Mouse (Mus musculus): ENCODE results near the gene Pms2. TPM values are rescaled to one million over a fixed set of nuclear protein-coding genes. Genes with fewer than 3 reads are reported as not detected.

The Pms2 gene
- polyA plus RNA-seq, 1 experiment from 2014 or later = 16.7 TPM

- H3K27me3 ChIP-seq (ENCODE audit: insufficient read depth, low read length) = no peaks in the 10 kb centered on the region
- WGBS = 93% methylated on average over 9 of the region's 9 CpGs
- no peak overlapping the region for H3K9ac ChIP-seq (ENCODE audit: low read depth, low read length)
- ATAC-seq (replicated peaks; ENCODE audit: low FRiP score, low read depth) (no peak), DNase-seq (ENCODE audit: low spot score) (no peak)
- TF ChIP-seq CTCF (IDR thresholded peaks at IDR 0.05; ENCODE audit: low read depth) = no peak
- H3K27ac ChIP-seq = no peak overlapping the region
- no peak overlapping the region for H3K4me2 ChIP-seq (ENCODE audit: low read length)
- 0 out of 2 replicates have a peak, but pooled peaks cover 28% of the 10 kb centered on the region for H3K36me3 ChIP-seq (ENCODE audit: insufficient read depth, low read length)
- H3K4me1 ChIP-seq (replicated peaks; ENCODE audit: insufficient read depth, low read length) = no peaks in the 10 kb centered on the region
- no peak overlapping the region for H3K4me3 ChIP-seq (replicated peaks; ENCODE audit: low read depth, low read length)
- H3K9me3 ChIP-seq (replicated peaks; ENCODE audit: low read length) = no peaks in the 10 kb centered on the region
Measured at GRCm38 (mm10) chr5:143916221-143916620, 6.5 kb downstream of the Pms2 start.

- no peak overlapping the region for H3K27ac ChIP-seq
- no peaks in the 10 kb centered on the region for H3K9me3 ChIP-seq (replicated peaks; ENCODE audit: low read length)
- peak; percentile 77 for TF ChIP-seq CTCF (IDR thresholded peaks at IDR 0.05; ENCODE audit: low read depth)
- no peak overlapping the region for H3K4me2 ChIP-seq (ENCODE audit: low read length)
- H3K9ac ChIP-seq (ENCODE audit: low read depth, low read length) = no peak overlapping the region
- peaks cover 34% of the 10 kb centered on the region; the same call in 1 of the 2 replicates for H3K36me3 ChIP-seq (ENCODE audit: insufficient read depth, low read length)
- ATAC-seq (replicated peaks; ENCODE audit: low FRiP score, low read depth) (no peak), DNase-seq (ENCODE audit: low spot score) (peak; percentile 82)
- H3K4me1 ChIP-seq (replicated peaks; ENCODE audit: insufficient read depth, low read length) = no peaks in the 10 kb centered on the region
- 36% methylated on average over 5 of the region's 5 CpGs for WGBS
- no peaks in the 10 kb centered on the region for H3K27me3 ChIP-seq (ENCODE audit: insufficient read depth, low read length)
- no peak overlapping the region for H3K4me3 ChIP-seq (replicated peaks; ENCODE audit: low read depth, low read length)
Measured at GRCm38 (mm10) chr5:143917418-143917817, 7.7 kb downstream of the Pms2 start.

- DNase-seq (ENCODE audit: low spot score) = no peak
- TF ChIP-seq CTCF (IDR thresholded peaks at IDR 0.05; ENCODE audit: low read depth) = no peak
- no peak overlapping the region for H3K4me2 ChIP-seq (ENCODE audit: low read length)
- H3K9ac ChIP-seq (ENCODE audit: low read depth, low read length) = no peak overlapping the region
- WGBS = 92% methylated on average over 3 of the region's 3 CpGs
- H3K36me3 ChIP-seq (ENCODE audit: insufficient read depth, low read length) = peaks cover 37% of the 10 kb centered on the region; the same call in 1 of the 2 replicates
- no peak overlapping the region for H3K27ac ChIP-seq
- no peaks in the 10 kb centered on the region for H3K27me3 ChIP-seq (ENCODE audit: insufficient read depth, low read length)
- H3K4me1 ChIP-seq (replicated peaks; ENCODE audit: insufficient read depth, low read length) = no peaks in the 10 kb centered on the region
- no peak overlapping the region for H3K4me3 ChIP-seq (replicated peaks; ENCODE audit: low read depth, low read length)
- H3K9me3 ChIP-seq (replicated peaks; ENCODE audit: low read length) = no peaks in the 10 kb centered on the region
- no peak for ATAC-seq (replicated peaks; ENCODE audit: low FRiP score, low read depth)
Measured at GRCm38 (mm10) chr5:143918120-143918519, 8.4 kb downstream of the Pms2 start.

GRCm38 (mm10) chr5:143924781-143925452, 15.2 kb downstream of the Pms2 start:
- no peak for DNase-seq (ENCODE audit: low spot score)
- H3K9me3 ChIP-seq (replicated peaks; ENCODE audit: low read length) = no peaks in the 10 kb centered on the region
- WGBS = 93% methylated on average over 6 of the region's 6 CpGs
- no peaks in the 10 kb centered on the region for H3K27me3 ChIP-seq (ENCODE audit: insufficient read depth, low read length)
- no peak for ATAC-seq (replicated peaks; ENCODE audit: low FRiP score, low read depth)
- H3K4me2 ChIP-seq (ENCODE audit: low read length) = no peak overlapping the region
- H3K36me3 ChIP-seq (ENCODE audit: insufficient read depth, low read length) = peaks cover 56% of the 10 kb centered on the region
- H3K4me3 ChIP-seq (replicated peaks; ENCODE audit: low read depth, low read length) = no peak overlapping the region
- H3K4me1 ChIP-seq (replicated peaks; ENCODE audit: insufficient read depth, low read length) = no peaks in the 10 kb centered on the region
- H3K27ac ChIP-seq = no peak overlapping the region
- H3K9ac ChIP-seq (ENCODE audit: low read depth, low read length) = no peak overlapping the region
- no peak for TF ChIP-seq CTCF (IDR thresholded peaks at IDR 0.05; ENCODE audit: low read depth)

GRCm38 (mm10) chr5:143927875-143928274, 18.1 kb downstream of the Pms2 start, which contains the start of gene Gm42421:
TSS of gene Gm42421 (plus strand) at chr5:143928175.
- Histone ChIP-seq H3K4me2 (ENCODE audit: low read length) (no peak within 1 kb of the TSS), H3K4me3 (replicated peaks; ENCODE audit: low read depth, low read length) (no peak within 1 kb of the TSS), H3K27ac (no peak within 1 kb of the TSS), H3K4me1 (replicated peaks; ENCODE audit: insufficient read depth, low read length) (no peaks in the 10 kb centered on the region), H3K36me3 (ENCODE audit: insufficient read depth, low read length) (peaks cover 58% of the 10 kb centered on the region), H3K9me3 (replicated peaks; ENCODE audit: low read length) (no peaks in the 10 kb centered on the region), H3K27me3 (ENCODE audit: insufficient read depth, low read length) (no peaks in the 10 kb centered on the region), H3K9ac (ENCODE audit: low read depth, low read length) (no peak within 1 kb of the TSS)
- no peak for ATAC-seq (replicated peaks; ENCODE audit: low FRiP score, low read depth)
- TF ChIP-seq CTCF (IDR thresholded peaks at IDR 0.05; ENCODE audit: low read depth) = no peak
- WGBS = 93% methylated on average over 8 of the region's 8 CpGs
- DNase-seq (ENCODE audit: low spot score) = no peak

- H3K4me2 ChIP-seq (ENCODE audit: low read length) = no peak overlapping the region
- no peak overlapping the region for H3K4me3 ChIP-seq (replicated peaks; ENCODE audit: low read depth, low read length)
- DNase-seq (ENCODE audit: low spot score) (no peak), ATAC-seq (replicated peaks; ENCODE audit: low FRiP score, low read depth) (no peak)
- no peaks in the 10 kb centered on the region for H3K4me1 ChIP-seq (replicated peaks; ENCODE audit: insufficient read depth, low read length)
- H3K27me3 ChIP-seq (ENCODE audit: insufficient read depth, low read length) = no peaks in the 10 kb centered on the region
- H3K36me3 ChIP-seq (ENCODE audit: insufficient read depth, low read length) = peaks cover 49% of the 10 kb centered on the region
- no peaks in the 10 kb centered on the region for H3K9me3 ChIP-seq (replicated peaks; ENCODE audit: low read length)
- 91% methylated on average over 4 of the region's 4 CpGs for WGBS
- H3K27ac ChIP-seq = no peak overlapping the region
- H3K9ac ChIP-seq (ENCODE audit: low read depth, low read length) = no peak overlapping the region
- no peak for TF ChIP-seq CTCF (IDR thresholded peaks at IDR 0.05; ENCODE audit: low read depth)
Measured at GRCm38 (mm10) chr5:143929291-143929690, 19.5 kb downstream of the Pms2 start.
